Comparison of ENCODE assay signal across 14 mouse cellular contexts in genomic region chr5:103977907-103978570, GRCm38 (mm10). TPM values are rescaled to one million over a fixed set of nuclear protein-coding genes. Genes with fewer than 3 reads are reported as not detected.
"Had no signal": no experiment of that assay in that cellular context is flagged by ENCODE, and none has a peak within 500 bp of the region (broad histone marks: within the 10 kb centered on the region; RNA-seq: fewer than 3 reads in every experiment).

No protein-coding gene starts in this region.

- H3K4me1 ChIP-seq: limb, embryonic 15.5 days; midbrain, embryonic 10.5 days; midbrain, embryonic 15.5 days; neural tube, embryonic 13.5 days had no signal

- ATAC-seq: midbrain, embryonic 15.5 days had no signal

- H3K27me3 ChIP-seq: limb, embryonic 15.5 days; midbrain, embryonic 15.5 days; neural tube, embryonic 13.5 days had no signal

- H3K9ac ChIP-seq: limb, embryonic 15.5 days; midbrain, embryonic 15.5 days; neural tube, embryonic 13.5 days had no signal

- H3K4me3 ChIP-seq: layer of hippocampus, adult 2 months; limb, embryonic 15.5 days; midbrain, embryonic 10.5 days; midbrain, embryonic 15.5 days; neural tube, embryonic 13.5 days had no signal

- H3K27ac ChIP-seq: kidney, postnatal 0 days; layer of hippocampus, adult 2 months; limb, embryonic 15.5 days; midbrain, embryonic 10.5 days; midbrain, embryonic 15.5 days; neural tube, embryonic 13.5 days had no signal

- H3K36me3 ChIP-seq: limb, embryonic 15.5 days; midbrain, embryonic 10.5 days; midbrain, embryonic 15.5 days; neural tube, embryonic 13.5 days had no signal

- DNase-seq: kidney, adult 11 months; kidney, postnatal 4 days; lung, adult 18-20 months; thymus, adult 18-20 months; thymus, postnatal 14 days had no signal

- H3K4me2 ChIP-seq: limb, embryonic 15.5 days; midbrain, embryonic 15.5 days; neural tube, embryonic 13.5 days had no signal

- H3K9me3 ChIP-seq: limb, embryonic 15.5 days; midbrain, embryonic 10.5 days; midbrain, embryonic 15.5 days; neural tube, embryonic 13.5 days had no signal

RNA-seq across cellular contexts. Expression of gene Hsd17b13, which starts 0.8 kb away (rescaled TPM):
- total RNA-seq: layer of hippocampus, adult 2 months; layer of hippocampus, postnatal 10 days; monocyte, adult 5-6 weeks had no signal
- polyA plus RNA-seq: limb, embryonic 11.5 days; midbrain, embryonic 10.5 days; neural tube, embryonic 13.5 days had no signal
